Mouse (Mus musculus) layer of hippocampus, adult 6 months (tissue): ENCODE results near the gene Ubxn2a. TPM values are rescaled to one million over a fixed set of nuclear protein-coding genes. Genes with fewer than 3 reads are reported as not detected.

Experiments
- long read RNA-seq, 2 experiments: library from polyadenylated mRNA; unstranded; transcript quantifications; one replicate each; pipeline ENCODE4 v2.0.0; 2019 to 2020
- polyA plus RNA-seq: library from polyadenylated mRNA; unstranded; fragments of <200 nt; fragmentation: Nextera tagmentation; gene quantifications from 2 replicates; pipeline ENCODE4 v1.2.3, GENCODE M21; 2021

Ubxn2a gene
- 43.6 and 44.4 TPM in 2 replicates for polyA plus RNA-seq
- long read RNA-seq, experiment 1, transcript Ubxn2a-202 (6 exons, 965 nt): minor isoform, 6 of 124 reads
- long read RNA-seq, experiment 1, transcript Ubxn2a-201 (7 exons, 2,696 nt): major isoform, 88 of 124 reads
- long read RNA-seq, experiment 1, partial matches to known transcripts: 11 of 124 reads
- long read RNA-seq, experiment 1, other reads (novel, unspliced or antisense): 18 of 124 reads
- long read RNA-seq, experiment 2, transcript Ubxn2a-202 (6 exons, 965 nt): minor isoform, 25 of 616 reads
- long read RNA-seq, experiment 2, transcript Ubxn2a-201 (7 exons, 2,696 nt): major isoform, 529 of 616 reads
- long read RNA-seq, experiment 2, transcript Ubxn2a-203 (7 exons, 2,146 nt): minor isoform, 5 of 616 reads
- long read RNA-seq, experiment 2, partial matches to known transcripts: 11 of 616 reads
- long read RNA-seq, experiment 2, other reads (novel, unspliced or antisense): 46 of 616 reads

GRCm38 (mm10) chr12:4906951-4907906 lies at the start of gene Ubxn2a:
Ubxn2a (minus strand) TSS chr12:4907705.

GRCm38 (mm10) chr12:4916994-4917804 lies 9.7 kb upstream of the Ubxn2a start, which contains the start of gene Atad2b:
Atad2b (plus strand) TSS chr12:4917353.

GRCm38 (mm10) chr12:4874161-4874927 lies 33.2 kb downstream of the Ubxn2a start, which contains the start of gene Mfsd2b:
Mfsd2b (minus strand) TSS chr12:4874359.

GRCm38 (mm10) chr12:4842890-4843597 lies 64.5 kb downstream of the Ubxn2a start, which contains the start of gene Wdcp:
Wdcp (plus strand) TSS chr12:4843303.

GRCm38 (mm10) chr12:4841392-4841887 lies 66.1 kb downstream of the Ubxn2a start, which contains the start of gene Fkbp1b:
Fkbp1b (minus strand) TSS chr12:4841591.

Other genes with a start within 250 kb of the Ubxn2a start
- gene Fam228a, start 169.3 kb downstream of the Ubxn2a start, polyA plus RNA-seq: 0.15 and 0.29 TPM in 2 replicates
- gene Pfn4, start 138.7 kb downstream of the Ubxn2a start, polyA plus RNA-seq: 20.5 and 22.1 TPM in 2 replicates
- gene Fam228b, start 138.4 kb downstream of the Ubxn2a start, polyA plus RNA-seq: 8.8 and 11.9 TPM in 2 replicates
- 148 and 151 TPM in 2 replicates for gene Sf3b6, start 90.2 kb downstream of the Ubxn2a start, polyA plus RNA-seq
- gene Fkbp1b, start 66.1 kb downstream of the Ubxn2a start, polyA plus RNA-seq: 78.4 and 87.8 TPM in 2 replicates
- gene Wdcp, start 64.4 kb downstream of the Ubxn2a start, polyA plus RNA-seq: 8.6 and 11.6 TPM in 2 replicates
- gene Mfsd2b, start 33.3 kb downstream of the Ubxn2a start, polyA plus RNA-seq: 0.10 TPM in 2 replicates
- 1.1 TPM in 2 replicates for gene Atad2b, start 9.6 kb upstream of the Ubxn2a start, polyA plus RNA-seq